Mouse (Mus musculus): ENCODE results near the gene Cntf. TPM values are rescaled to one million over a fixed set of nuclear protein-coding genes. Genes with fewer than 3 reads are reported as not detected.

Cntf gene
- total RNA-seq (2023) = 4.5 TPM

GRCm38 (mm10) chr19:12765308-12765707 lies at the start of gene Cntf:
Gene Cntf (minus strand): TSS chr19:12765632.

GRCm38 (mm10) chr19:12795511-12796327 lies 30.3 kb upstream of the Cntf start, which contains the start of the genes Zfp91 and Lpxn:
Gene Zfp91 (minus strand): TSS chr19:12796126.
Gene Lpxn (plus strand): TSS chr19:12796193.

Other genes with a start within 250 kb of the Cntf start
- gene Fam111a, start 219.9 kb downstream of the Cntf start, total RNA-seq (2023) = 13.8 TPM
- not detected for gene Gm4952, start 165.7 kb downstream of the Cntf start, total RNA-seq (2023)
- not detected for gene Glyat, start 132.3 kb downstream of the Cntf start, total RNA-seq (2023)
- gene Olfr1442, start 95.2 kb downstream of the Cntf start, total RNA-seq (2023) = not detected
- gene Olfr1443, start 87.5 kb downstream of the Cntf start, total RNA-seq (2023) = not detected
- gene Keg1, start 69.8 kb downstream of the Cntf start, total RNA-seq (2023) = not detected
- 81.9 TPM for gene Zfp91, start 30.5 kb upstream of the Cntf start, total RNA-seq (2023)
- 30.4 TPM for gene Lpxn, start 30.6 kb upstream of the Cntf start, total RNA-seq (2023)
- gene Gm5244, start 81.0 kb upstream of the Cntf start, total RNA-seq (2023) = not detected
- not detected for gene Olfr1444, start 91.7 kb upstream of the Cntf start, total RNA-seq (2023)
- not detected for gene Olfr1445, start 118.2 kb upstream of the Cntf start, total RNA-seq (2023)
- gene Olfr1446, start 127.9 kb upstream of the Cntf start, total RNA-seq (2023) = not detected
- not detected for gene Olfr1447, start 138.1 kb upstream of the Cntf start, total RNA-seq (2023)
- gene Olfr1448, start 158.8 kb upstream of the Cntf start, total RNA-seq (2023) = not detected
- gene Olfr1449, start 165.2 kb upstream of the Cntf start, total RNA-seq (2023) = not detected
- gene Olfr1450, start 184.6 kb upstream of the Cntf start, total RNA-seq (2023) = not detected
- not detected for gene Olfr1451, start 229.4 kb upstream of the Cntf start, total RNA-seq (2023)

Measured in CD4-positive naive resting alpha-beta T cell, adult 76 days (primary cell).